Mouse (Mus musculus) fat pad, adult 2 months (tissue): ENCODE measurements around the gene Aspn.
"Not testable (repeated sequence)": the region's sequence is repeated elsewhere in the genome, so short reads cannot be mapped to it uniquely, and the experiment has no call there.

ENCODE experiments used
- DNase-seq: peaks from one replicate; pipeline ENCODE4 v3.0.0-alpha.2; 2011; ENCODE audit warnings: low read depth, low spot score; ENCODE audit errors: extremely low read depth

The Aspn gene

GRCm38 (mm10) chr13:49583859-49584258 is 39.6 kb downstream of the Aspn start:
- DNase-seq = no peak

GRCm38 (mm10) chr13:49584307-49585005 is 40.2 kb downstream of the Aspn start:
- no peak for DNase-seq

- DNase-seq = no peak
Measured at GRCm38 (mm10) chr13:49586062-49586461, 41.8 kb downstream of the Aspn start.

DNA sequence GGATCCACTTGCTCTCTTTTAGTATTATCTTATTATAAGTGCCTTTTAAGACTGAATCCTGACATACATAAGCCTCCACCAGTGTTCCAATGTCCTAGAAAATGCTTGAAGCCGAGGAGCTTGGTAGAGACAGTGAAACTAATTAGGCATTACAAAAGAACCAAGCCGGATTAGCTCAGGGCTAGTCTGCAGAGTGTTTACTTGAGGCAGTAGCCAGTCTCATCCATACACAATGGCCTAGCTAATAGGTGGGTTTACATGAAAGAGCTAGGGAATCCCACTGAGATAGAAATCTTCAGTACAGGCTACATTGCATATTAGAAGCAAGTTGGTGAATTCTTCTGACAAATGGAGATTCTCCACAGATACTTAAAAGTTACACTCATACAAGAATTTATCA is 58.3 kb downstream of the Aspn start:
- DNase-seq = not testable (repeated sequence)

GRCm38 (mm10) chr13:49603603-49604002 is 59.4 kb downstream of the Aspn start:
- DNase-seq = no peak

- DNase-seq = no peak
Measured at GRCm38 (mm10) chr13:49607714-49608113, 63.5 kb downstream of the Aspn start, which contains the start of gene Ogn. Ogn (plus strand) TSS chr13:49608046.

DNA sequence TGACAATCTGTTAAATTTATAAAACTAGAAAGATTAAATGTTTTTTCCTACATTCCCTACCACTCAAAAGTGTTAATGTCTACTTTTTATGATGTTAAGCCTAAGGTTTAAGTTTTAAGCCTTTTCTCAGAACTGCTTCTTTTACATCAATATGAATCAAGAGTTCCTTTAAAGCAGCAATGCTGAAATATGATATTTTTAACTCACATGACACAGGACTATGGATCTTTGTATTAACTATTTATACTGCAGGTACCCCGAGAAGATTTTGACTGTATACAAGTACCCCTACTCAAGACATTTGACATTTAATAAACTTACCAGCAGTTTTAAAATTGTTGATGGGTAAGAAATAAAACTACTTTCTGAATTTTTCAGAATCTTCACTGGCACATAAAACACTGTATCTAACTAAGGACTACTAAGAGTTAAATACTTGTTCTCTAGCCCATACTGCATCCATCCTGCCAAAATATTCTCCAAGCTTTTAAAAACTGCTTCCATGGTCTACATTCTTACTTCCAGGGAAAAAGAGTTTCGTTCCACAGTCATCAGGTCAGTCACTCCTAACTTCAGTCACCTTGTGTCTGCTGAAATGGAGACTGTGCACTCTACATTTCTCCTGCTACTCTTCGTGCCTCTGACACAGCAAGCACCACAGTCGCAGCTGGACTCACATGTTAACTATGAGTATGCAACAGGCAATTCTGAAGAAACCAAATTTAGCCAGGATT is 64.5 kb downstream of the Aspn start:
- DNase-seq = no peak

- DNase-seq = no peak
Measured at GRCm38 (mm10) chr13:49617021-49617420, 72.8 kb downstream of the Aspn start.
